ENCODE assay signal across 16 mouse cellular contexts in the genomic region with DNA sequence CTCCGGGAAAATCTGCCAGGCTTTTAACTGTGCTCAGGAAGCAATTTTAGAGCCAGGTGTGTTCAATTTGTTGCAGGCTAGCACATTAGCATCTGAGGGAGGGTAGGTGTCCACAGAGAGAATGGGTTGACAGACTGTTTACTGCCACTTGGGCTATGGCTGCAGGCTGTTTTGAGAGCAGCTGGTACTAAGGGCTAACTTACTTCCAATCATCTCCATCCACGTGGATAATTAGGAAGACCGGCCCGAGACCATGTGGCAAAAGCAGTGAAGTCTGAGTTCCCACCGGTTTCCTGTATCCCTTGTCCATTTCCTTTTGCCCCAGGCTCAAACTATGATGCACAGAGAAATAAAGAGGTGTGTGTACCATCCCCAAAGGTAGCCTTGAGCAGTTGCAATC.
A peak's percentile ranks its signal among the peaks of the same experiment; 100 is the strongest.
DNase-seq lines count a peak whose midpoint lies in the region; ATAC-seq lines count a peak whose summit lies in the region.
"Had no signal": no experiment of that assay in that cellular context is flagged by ENCODE, and none has a peak within 500 bp of the region (broad histone marks: within the 10 kb centered on the region; RNA-seq: fewer than 3 reads in every experiment).

No protein-coding gene starts in this region.

- H3K27ac ChIP-seq in hindbrain, embryonic 10.5 days: no peak overlapping the region
- no peak overlapping the region for H3K27ac ChIP-seq in hindbrain, embryonic 13.5 days
- no peak overlapping the region for H3K27ac ChIP-seq in limb, embryonic 12.5 days
- H3K27ac ChIP-seq: left cerebral cortex, adult 2 months; neural tube, embryonic 15.5 days had no signal

- H3K9ac ChIP-seq in hindbrain, embryonic 13.5 days: no peak overlapping the region
- no peak overlapping the region for H3K9ac ChIP-seq in limb, embryonic 12.5 days (replicated peaks)
- H3K9ac ChIP-seq: heart, embryonic 12.5 days; neural tube, embryonic 15.5 days had no signal

- no peaks in the 10 kb centered on the region for H3K36me3 ChIP-seq in hindbrain, embryonic 10.5 days
- H3K36me3 ChIP-seq in hindbrain, embryonic 13.5 days: no peaks in the 10 kb centered on the region
- H3K36me3 ChIP-seq in limb, embryonic 12.5 days: no peaks in the 10 kb centered on the region
- H3K36me3 ChIP-seq: heart, embryonic 12.5 days; neural tube, embryonic 15.5 days had no signal

- ATAC-seq in hindbrain, embryonic 13.5 days (ENCODE audit: low FRiP score): no peak; the same call in 1 of the 2 replicates
- peak; percentile 85; the same call in 1 of the 2 replicates for ATAC-seq in limb, embryonic 12.5 days (ENCODE audit: insufficient number of reproducible peaks, insufficient read depth, low FRiP score, low TSS enrichment, low read depth)

- 70% methylated on average over 5 of the region's 5 CpGs for WGBS in hindbrain, embryonic 10.5 days
- WGBS in hindbrain, embryonic 13.5 days: 52% methylated on average over 5 of the region's 5 CpGs
- 13% methylated on average over 5 of the region's 5 CpGs for WGBS in limb, embryonic 12.5 days

- DNase-seq in hindbrain, embryonic 10.5 days (ENCODE audit: low spot score): peak; percentile 4
- peak; percentile 29 for DNase-seq in embryo, embryonic 11 days
- DNase-seq in forelimb bud, embryonic 11.5 days (ENCODE audit: low read depth, low spot score): peak; percentile 87
- no peak for DNase-seq in right cerebral cortex, postnatal 10 days (ENCODE audit: low spot score in 2 of 2)
- DNase-seq in Muller cell, postnatal 12 days (ENCODE audit: inconsistent ontology term): no peak
- DNase-seq: adrenal gland, postnatal 10 days; gastrocnemius, postnatal 25 days; heart, postnatal 4 days; kidney, adult 8-10 months; right cerebral cortex, adult 18-20 months; thymus, postnatal 4 days had no signal

- no peak overlapping the region for H3K4me2 ChIP-seq in hindbrain, embryonic 13.5 days
- no peak overlapping the region for H3K4me2 ChIP-seq in limb, embryonic 12.5 days
- H3K4me2 ChIP-seq: heart, embryonic 12.5 days; neural tube, embryonic 15.5 days had no signal

- no peaks in the 10 kb centered on the region for H3K4me1 ChIP-seq in hindbrain, embryonic 10.5 days (replicated peaks)
- H3K4me1 ChIP-seq in hindbrain, embryonic 13.5 days (replicated peaks): no peaks in the 10 kb centered on the region
- peaks cover 7% of the 10 kb centered on the region; the same call in 1 of the 2 replicates for H3K4me1 ChIP-seq in limb, embryonic 12.5 days (replicated peaks)
- H3K4me1 ChIP-seq: heart, embryonic 12.5 days; neural tube, embryonic 15.5 days had no signal

- H3K4me3 ChIP-seq in hindbrain, embryonic 10.5 days: no peak overlapping the region
- no peak overlapping the region for H3K4me3 ChIP-seq in hindbrain, embryonic 13.5 days
- no peak overlapping the region for H3K4me3 ChIP-seq in limb, embryonic 12.5 days (replicated peaks)
- H3K4me3 ChIP-seq: heart, embryonic 12.5 days; left cerebral cortex, adult 2 months; neural tube, embryonic 15.5 days had no signal

- no peaks in the 10 kb centered on the region for H3K27me3 ChIP-seq in hindbrain, embryonic 10.5 days (ENCODE audit: insufficient read depth, poor library complexity, severe bottlenecking)
- no peaks in the 10 kb centered on the region for H3K27me3 ChIP-seq in hindbrain, embryonic 13.5 days
- peaks cover 3% of the 10 kb centered on the region for H3K27me3 ChIP-seq in limb, embryonic 12.5 days
- H3K27me3 ChIP-seq: heart, embryonic 12.5 days; neural tube, embryonic 15.5 days had no signal

- H3K9me3 ChIP-seq in hindbrain, embryonic 10.5 days: no peaks in the 10 kb centered on the region
- no peaks in the 10 kb centered on the region for H3K9me3 ChIP-seq in hindbrain, embryonic 13.5 days
- H3K9me3 ChIP-seq in limb, embryonic 12.5 days: no peaks in the 10 kb centered on the region
- H3K9me3 ChIP-seq: heart, embryonic 12.5 days; neural tube, embryonic 15.5 days had no signal

Comparison
In these comparisons a context has a peak if more than half of its experiments do, and no peak if none do; other contexts are left out.
1. DNase-seq: peak in hindbrain, embryonic 10.5 days (single experiment), embryo, embryonic 11 days (single experiment) and forelimb bud, embryonic 11.5 days (single experiment); none in right cerebral cortex, postnatal 10 days (0 of 2) and Muller cell, postnatal 12 days (single experiment).